Mouse (Mus musculus) embryo, embryonic 11.5 days (tissue): ENCODE data around the gene Pld2.
"Not testable (repeated sequence)": the region's sequence is repeated elsewhere in the genome, so short reads cannot be mapped to it uniquely, and the experiment has no call there.

Experiments
- DNase-seq: peaks from one replicate; pipeline ENCODE4 v3.0.0-alpha.2; 2012; ENCODE audit warnings: low read depth, low spot score

Pld2 gene

DNA sequence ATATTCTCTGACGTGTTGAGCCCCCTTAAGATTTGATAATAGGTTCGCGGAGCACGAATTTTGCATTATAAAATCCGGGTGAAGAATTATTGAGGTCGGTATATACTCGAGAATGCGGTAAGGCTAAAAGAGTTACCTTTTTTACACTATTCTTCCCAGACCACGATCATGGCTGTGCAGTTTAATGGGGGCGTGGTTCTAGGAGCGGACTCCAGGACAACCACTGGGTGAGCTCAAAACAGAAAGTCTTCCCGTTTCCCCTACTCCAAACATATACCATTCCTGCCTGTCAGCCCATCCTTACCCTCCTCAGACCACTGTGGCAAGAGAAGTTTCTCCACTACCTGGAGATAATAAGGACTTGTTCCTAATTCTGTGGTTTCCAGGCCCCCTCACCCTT, 14.1 kb upstream of the Pld2 start:
- no peak for DNase-seq

DNA sequence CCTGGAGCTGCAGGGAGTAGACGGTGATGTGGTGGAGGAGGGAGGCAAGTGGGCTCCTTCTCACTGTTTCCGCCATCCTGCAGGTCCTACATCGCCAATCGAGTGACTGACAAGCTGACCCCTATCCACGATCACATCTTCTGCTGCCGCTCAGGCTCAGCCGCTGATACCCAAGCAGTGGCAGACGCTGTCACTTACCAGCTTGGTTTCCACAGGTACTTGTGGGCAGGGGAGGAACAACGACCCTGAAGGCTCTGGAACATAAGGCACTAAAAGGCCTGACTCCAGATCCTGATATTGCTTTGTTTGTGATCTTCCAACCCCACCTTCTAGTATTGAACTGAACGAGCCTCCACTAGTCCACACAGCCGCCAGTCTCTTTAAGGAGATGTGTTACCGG, 13.7 kb upstream of the Pld2 start:
- DNase-seq, result no peak

DNA sequence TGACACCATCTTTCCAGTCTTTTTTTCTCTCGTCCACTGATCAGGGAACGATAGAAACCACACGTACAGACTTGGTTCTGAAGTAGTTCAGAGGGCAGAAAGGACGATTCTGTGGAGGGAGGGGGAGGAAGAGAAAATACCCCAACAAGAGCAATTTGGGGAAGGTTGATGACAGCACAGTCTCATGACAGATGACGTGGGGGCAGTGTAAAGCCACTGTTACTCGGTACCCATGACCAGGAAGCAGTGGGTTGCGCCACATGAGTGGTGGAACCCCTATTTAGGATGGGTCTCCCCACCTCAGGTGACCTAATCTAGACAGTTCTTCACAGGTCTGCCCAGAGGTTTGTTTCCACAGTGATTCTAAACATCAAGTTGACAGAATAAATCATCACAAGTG, 11.3 kb upstream of the Pld2 start:
- DNase-seq, result no peak

DNA sequence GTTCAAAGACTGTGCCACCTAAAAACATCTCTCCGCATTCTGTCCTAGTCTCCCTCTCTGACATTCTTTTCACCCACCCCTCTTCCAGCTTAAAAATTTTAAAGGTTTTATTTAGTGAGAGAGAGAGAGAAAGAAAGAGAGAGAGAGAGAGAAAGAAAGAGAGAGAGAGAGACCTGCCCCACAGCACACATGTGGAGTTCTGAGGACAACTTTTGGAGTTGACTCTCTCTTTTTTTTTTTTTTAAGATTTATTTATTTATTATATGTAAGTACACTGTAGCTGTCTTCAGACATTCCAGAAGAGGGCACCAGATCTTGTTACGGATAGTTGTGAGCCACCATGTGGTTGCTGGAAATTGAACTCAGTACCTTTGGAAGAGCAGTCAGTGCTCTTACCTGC, 8.8 kb upstream of the Pld2 start:
- DNase-seq, result not testable (repeated sequence)

DNA sequence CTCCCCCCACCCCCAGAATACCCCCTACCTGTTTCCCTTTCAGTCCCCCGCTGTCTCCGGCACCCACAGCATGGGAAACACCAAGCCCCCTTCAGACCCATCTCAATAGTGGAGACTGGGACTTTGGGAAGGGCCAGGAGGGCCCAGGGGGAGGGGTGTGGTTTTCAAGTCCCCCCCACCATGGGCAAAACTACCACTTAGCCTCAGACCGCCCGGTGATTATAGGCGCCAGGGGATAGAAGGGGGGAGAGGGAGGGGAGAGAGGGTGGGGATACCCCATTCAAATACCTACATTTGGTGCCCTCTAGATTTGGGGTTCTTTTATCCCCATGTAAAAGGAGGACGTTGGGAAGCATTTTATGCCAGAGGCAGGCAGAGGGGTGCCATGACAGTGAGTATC, 7.0 kb upstream of the Pld2 start, which contains the start of gene Gm40193:
TSS of gene Gm40193 (minus strand) at position 101 of the 400 bp plus-strand sequence.
- no peak for DNase-seq

DNA sequence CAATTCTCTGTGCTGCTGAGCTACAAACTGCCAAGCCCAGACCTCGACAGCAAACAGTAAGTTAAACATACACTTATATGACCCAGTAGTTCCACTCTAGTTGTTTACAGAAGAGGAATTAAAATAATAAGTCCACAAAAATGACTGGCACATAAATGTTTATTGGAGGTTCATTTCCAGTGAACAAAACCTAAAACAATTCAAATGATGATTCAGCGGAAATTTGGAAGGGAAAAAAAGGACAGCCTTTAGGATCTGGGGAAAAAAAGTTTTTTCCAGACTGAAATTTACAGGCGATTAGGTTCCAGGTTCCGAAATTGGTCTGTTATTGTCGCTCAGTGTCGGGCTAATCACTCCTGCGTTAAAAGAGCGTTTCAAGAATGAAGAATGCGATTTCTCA, 441 bp upstream of the Pld2 start:
- no peak for DNase-seq

DNA sequence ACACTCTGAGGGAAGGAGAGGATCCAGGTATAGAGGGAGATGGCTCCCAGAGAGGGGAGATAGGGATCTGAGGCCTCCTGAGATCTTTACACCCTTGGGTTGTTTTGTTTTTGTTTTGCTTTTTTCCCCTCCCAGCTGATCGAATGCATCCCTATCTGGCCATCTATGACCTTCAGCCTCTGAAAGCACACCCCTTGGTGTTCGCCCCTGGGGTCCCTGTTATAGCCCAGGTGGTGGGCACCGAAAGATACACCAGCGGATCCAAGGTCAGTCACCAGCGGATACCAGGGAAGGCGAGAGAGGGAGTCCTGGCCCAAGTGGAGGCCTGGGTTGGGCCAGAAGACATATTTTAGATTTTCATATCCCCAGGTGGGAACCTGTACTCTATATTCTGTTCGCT, 1.1 kb downstream of the Pld2 start:
- no peak for DNase-seq

DNA sequence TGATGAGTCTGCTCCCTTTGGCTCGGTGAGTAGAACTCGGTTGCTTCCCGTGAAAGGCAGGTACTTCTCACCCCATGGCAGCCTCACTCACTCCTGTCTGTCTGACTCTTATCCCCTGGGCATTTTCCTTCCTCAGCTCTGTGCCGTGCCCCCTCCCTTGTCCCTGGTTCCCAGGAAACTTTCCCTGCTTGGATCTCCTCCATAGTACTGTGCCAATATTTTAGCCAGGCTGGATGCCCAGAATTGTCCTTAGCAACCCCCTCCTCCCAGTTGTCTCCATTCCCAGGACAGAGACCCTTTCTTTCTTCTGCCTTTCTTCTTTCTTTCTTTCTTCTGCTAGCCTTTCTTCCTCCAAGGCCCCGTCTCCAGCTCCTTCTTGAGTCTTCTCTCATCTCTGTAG, 1.6 kb downstream of the Pld2 start:
- DNase-seq, result no peak

DNA sequence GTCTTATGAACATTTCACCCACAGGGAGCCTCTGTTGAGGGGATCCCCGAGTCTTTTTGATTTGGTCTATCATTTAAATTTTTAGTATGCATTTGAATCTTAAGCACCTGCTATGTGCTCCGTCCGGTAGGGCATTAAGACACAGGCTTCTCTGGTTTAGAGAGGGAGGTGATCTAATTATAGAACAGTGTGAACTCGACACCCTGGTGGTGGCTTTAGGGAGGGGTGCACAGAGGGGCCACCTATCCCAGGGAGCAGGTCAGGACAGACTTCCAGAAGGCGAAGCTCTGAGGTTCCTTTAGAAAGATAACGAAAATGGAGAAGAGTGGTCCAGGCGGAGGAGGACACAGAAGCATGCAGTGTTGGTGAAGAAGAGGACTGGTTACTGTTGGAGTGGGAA, 4.6 kb downstream of the Pld2 start:
- no peak for DNase-seq

DNA sequence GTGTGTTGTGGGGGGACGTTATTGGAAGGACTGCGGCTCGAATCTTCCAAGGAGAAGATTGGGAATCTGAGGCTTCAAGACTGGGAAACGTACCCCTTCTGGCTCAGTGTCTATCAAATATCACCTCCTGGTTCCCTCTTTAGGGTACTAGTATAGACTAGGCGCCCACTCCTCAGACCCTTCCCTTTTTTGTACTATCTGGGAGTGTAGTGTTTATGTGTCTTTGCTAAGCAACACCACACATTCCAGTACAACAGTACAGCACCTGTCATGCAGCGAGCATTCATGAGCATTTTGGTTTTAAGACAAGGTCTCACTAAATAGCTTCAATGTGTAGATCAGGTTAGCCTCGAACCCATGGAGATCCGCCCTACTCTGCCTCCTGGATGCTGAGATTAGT, 11.7 kb downstream of the Pld2 start:
- DNase-seq, result no peak

DNA sequence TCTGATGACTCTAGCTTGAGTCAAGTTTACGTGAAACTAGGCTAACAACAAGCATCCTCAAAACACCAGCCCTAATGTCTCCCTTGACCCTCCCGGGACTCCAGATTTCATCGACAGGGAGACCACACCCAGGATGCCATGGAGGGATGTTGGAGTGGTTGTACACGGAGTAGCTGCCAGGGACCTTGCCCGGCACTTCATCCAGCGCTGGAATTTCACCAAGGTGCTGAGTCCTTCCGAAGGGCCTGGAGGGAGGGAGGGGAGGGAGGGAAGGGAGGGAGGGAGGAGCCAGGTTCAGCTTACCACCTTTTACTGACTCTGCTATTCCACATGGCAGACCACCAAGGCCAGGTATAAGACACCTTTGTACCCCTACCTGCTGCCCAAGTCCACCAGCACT, 14.1 kb downstream of the Pld2 start:
- no peak for DNase-seq

DNA sequence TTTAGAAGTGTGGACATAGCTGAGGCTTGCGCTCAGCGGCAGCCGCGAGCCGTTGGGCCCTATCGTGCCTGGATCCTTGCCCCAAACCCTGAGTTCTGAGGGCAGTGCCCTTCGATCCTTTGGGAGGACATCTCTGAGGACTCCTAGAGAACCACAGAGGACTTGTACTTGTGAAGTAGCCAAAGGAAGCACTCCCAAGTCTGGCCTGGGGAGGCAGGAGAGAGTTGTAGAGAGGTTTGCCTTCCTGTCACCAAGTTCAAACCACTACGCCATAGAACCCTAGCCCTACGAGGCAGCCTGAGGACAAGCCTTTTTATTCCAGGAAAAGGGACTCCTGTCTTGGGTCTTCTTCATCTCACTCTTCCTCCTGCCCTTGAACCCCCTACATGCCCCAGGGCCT, 17.7 kb downstream of the Pld2 start:
- no peak for DNase-seq

DNA sequence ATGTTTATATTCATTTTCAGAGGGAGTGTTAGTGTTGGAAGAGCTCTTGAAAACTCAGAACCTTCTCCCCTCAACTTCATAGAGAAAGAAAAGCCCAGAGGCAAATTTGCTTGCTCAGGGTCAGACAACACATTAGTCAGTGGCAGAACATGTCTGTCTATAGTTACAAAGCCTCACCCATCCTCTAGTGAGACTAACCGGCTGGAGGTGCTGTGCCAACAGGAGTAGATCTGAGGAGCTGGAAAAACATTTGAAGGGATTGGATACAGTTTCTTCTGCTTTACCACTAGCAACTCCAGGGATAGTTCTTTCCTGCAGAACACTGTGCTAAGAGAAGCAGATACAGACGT, 22.0 kb downstream of the Pld2 start:
- DNase-seq, result no peak

DNA sequence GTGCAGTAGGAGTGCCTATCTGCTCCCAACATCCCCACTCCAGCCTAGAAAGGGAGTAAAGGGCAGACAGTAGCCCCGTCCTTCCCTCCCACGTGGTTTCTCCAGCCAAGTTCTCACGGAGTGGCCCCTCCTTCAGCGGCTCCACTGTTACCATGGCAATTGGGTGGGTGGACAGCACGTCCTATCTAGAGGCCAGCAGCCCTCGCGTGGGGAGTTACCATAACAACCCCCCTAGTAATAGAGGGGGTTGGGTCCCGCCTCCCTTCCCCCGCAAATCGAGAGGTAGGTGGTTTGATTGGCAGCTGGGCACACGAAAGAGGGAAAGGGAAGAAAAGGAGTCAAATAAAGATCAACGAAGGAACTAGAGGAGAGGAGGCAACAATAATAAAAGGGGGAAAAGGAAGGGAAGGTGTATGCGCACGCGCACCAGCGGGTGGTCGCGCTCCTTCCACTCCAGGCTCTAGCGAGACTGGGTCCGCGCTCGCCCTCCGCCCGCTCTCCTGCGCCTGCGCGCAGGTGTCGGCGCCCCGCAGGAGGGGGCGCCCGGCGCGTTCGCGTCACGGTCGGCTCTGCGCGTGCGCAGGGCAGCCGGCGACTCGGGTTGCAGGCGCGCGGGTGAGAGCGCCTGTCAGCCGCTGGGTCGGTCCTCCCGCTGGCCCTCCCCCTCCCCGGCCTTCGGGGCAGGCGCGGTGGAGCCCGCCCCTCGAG, 22.6 kb downstream of the Pld2 start, which contains the start of gene Mink1:
TSS of gene Mink1 (plus strand) at position 595 of the 708 bp plus-strand sequence.
- DNase-seq, result peak; percentile 93

DNA sequence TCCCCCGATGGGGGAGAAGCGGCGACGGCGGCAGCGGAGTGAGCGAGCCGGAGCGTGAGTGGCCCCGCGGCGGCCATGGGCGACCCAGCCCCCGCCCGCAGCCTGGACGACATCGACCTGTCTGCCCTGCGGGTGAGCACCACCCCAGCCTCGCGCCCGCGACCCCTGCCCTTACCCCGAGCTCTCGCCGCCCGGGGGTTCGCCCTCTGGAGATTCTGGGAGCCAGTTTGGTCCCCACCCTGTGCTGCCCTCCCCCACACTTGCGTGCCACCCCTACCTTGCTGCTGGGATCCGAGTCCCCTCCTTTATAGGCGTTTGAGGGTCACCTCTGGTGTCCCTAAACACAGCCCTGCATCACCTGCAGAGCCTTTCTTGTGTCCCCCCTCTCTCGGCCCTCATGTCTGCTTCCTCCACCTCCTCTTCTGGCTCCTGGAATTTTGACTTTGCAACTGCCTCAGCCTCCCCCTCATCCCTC, 23.2 kb downstream of the Pld2 start:
- DNase-seq, result peak; percentile 9

DNA sequence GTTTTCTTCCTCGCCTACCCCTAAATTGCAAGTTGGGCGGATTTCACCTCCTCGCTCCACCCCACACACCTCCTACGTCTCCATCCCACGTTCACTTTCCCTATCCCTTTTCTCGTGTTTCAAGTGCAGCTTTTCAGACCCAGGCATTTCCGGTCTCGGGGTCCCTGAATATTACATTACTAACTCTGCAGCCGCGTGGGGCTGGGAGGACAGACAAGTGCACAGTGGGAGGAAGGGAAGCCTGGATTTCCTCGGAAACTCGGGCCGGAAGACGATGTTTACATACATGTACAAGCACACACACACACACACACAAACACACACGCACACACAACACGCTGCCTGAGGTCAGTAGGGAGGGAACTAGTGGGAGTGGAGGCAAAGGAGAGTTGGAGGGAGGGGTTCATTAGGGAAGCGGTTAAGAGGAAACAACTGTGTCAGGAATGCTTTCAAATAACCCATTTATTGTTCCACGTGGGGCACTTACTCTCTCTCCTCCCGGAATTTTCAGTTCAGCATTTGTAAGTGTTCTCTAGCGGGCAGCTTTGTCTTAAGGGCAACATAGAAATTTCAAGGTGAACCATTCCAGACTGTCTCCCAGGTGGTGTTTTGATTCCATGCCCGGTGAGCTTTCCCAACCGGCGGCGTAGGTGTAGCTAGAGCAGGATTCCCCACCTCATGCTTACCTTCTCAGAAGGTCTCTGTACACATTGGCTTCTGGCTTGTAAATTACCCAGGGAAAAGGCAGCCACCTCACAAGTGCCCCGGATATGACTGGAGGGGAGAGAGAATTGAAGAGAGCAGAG, 23.8 kb downstream of the Pld2 start:
- DNase-seq, result peak; percentile 26

DNA sequence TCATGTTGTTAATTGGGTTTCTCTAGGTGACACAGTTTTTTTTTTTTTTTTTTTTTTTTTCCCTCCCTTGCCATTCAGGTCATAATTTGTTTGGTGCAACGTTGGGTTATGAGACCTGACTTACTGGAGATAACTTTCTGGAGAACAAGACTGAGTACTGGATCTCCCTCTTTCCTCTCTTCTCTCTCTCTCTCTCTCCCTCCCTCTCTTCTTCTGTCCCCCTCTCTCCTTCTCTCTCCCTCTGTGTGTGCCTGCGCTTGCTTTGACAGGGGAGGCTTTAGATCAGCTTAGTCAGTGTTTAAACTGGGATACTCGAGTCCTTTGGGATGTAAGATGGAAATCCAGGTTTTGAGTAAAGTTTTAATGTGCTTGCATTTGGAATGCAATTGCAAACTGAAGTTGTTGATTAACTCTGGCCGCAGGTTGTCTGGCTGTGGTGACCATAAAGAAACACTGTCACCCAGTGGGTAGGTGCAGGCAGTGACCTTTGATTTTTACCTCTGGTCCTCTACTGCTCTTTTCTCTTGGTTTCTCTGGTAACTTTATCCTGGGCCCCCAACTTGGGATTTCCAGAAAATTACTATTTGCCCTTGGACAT, 24.5 kb downstream of the Pld2 start:
- DNase-seq, result no peak

DNA sequence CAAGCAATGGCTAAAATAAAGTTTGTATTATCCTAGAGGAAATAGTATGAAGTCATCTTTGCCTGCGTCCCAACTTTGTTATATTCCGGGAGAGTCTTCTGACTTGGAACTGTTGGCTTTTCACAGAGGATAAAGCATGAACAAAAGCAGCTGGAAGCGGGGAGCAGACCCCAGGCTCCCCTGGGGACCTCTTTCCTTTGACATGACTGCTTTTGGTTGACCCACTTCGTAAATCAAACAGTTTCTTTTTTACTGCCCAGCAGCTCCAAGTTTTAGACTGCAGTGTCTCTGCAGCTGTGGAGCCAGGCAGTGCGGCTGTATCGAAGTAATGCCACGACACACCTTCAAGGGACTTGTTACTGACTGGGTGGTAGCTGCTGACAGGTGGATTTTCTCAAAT, 26.7 kb downstream of the Pld2 start:
- DNase-seq, result peak; percentile 13

DNA sequence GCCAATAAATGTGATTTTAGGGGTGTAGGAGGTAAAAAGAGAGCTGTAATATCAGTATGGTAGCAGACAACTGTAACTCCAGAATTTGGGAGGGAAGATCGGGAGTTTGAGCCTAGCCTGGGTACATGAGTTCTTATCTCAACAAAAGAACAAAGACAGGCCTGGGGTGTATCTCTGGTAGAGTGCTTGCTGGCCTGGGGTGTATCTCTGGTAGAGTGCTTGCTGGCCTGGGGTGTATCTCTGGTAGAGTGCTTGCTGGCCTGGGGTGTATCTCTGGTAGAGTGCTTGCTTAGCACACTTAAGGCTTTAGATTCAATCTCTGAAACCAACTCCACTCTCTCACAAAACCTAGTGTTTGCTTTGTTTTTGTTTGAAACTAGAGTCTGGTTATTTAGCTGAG, 30.8 kb downstream of the Pld2 start:
- not testable (repeated sequence) for DNase-seq

DNA sequence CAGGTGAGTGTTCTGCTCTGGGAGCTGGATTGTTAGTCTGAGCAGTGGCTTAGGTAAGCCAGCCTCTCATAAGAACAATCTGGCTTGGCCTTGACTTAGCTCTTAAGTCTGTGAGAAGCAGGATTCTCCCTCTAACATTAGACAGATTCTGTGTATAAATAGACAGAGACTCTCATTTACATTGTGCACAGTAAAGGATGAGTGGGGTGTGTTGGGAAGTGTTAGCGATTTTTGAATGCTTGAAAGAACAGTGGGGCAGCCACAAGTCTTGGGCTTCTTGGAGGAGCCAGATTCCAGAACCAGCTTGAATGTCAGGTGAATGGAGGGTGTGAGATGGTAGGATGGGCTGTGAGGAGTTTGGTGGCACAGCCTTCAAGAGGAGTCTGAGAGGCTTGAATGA, 31.8 kb downstream of the Pld2 start:
- DNase-seq, result no peak

DNA sequence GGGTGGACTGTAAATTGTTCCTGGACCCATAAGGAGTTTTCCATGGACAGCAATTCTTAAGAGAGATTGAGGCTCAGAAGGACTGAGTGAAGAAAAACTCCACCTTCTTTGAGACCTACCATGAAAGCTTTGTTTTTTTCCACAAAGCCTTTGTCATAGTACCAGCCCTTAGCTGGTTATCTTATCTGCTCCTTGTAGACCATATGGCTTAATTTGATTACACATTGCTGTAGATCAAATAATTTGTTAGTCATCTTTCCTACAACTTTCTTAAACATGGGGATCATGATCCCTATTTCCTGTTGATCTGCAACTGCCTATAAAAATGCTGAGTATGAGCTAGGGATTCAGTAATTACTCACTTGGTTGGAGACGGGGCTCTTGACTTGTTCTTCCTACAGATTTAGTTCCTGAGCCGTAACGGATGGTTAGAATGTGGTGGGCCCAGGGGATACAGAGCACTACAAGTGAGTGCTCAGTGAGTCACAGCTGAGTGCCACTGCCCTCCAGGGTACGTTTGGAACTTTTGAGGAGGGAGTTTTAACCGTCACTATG, 32.6 kb downstream of the Pld2 start:
- DNase-seq, result no peak

DNA sequence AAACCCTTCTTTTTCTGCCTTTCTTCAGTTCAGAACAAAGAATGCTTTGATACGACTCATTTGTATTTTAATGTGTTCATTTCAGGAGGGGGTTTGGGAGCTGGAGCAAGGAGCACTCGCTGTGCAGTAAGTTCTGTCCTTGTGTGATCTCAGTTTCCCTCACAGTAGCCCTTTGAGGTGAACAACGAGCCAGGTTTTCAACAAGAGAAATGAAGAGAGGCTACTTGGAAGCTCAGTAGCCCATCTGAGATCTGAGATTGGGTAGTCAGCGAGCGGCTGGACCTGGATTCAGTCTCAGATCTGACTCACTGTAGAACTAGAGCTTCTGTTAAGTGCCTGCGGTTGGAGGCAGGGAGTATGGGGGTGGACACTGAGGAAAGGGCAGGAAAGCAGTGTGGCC, 34.0 kb downstream of the Pld2 start:
- DNase-seq, result no peak
